In the genomic region with DNA sequence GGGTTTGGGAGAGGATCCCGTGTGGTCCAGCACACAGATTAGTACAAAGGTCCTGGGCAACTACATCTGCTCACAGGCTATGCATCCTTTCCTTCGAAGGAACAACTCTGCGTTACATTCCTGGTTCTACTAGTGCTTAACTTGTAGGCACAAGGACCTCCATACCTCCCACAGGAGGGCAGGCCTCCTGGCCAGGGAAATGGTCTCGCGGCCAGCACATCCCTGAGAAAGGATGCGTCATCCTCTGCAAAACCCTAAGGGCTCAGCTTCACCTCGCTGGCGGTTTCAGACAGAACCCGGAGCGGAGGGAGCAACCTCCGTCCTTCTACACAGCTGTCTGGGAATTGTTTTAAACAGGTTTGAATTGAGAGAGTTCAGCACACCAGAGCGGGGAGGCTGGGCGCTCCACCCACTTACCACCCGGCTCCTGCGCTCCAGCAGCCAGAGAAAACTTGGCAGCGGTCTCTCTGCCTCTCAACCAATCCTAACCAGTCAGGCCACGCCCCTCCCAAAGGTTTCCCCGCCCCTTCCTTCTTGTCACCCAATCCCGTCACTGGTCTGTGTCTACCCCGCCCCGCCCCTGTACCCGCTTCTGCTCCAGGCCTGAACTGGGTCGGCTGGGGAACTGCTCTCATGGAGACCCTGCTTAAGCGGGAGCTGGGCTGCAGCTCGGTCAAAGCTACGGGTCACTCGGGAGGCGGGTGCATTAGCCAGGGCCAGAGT, we compare ENCODE assay signal across 8 mouse cellular contexts. TPM values are rescaled to one million over a fixed set of nuclear protein-coding genes. Genes with fewer than 3 reads are reported as not detected.
DNase-seq lines count a peak whose midpoint lies in the region; ATAC-seq and TF ChIP-seq lines count a peak whose summit lies in the region.

A gene (plus strand): TSS at position 572 of the 723 bp plus-strand sequence.

- peak within 1 kb of the TSS; percentile 79 for H3K27ac ChIP-seq in embryonic facial prominence, embryonic 14.5 days (replicated peaks; ENCODE audit: low read depth, low read length)
- H3K27ac ChIP-seq in heart, adult 2 months: peak within 1 kb of the TSS; percentile 80
- H3K27ac ChIP-seq in limb, embryonic 13.5 days: peak within 1 kb of the TSS; percentile 86
- H3K27ac ChIP-seq in midbrain, embryonic 16.5 days (ENCODE audit: low read length): peak within 1 kb of the TSS; percentile 70; the same call in 1 of the 2 replicates

- H3K9ac ChIP-seq in embryonic facial prominence, embryonic 14.5 days (ENCODE audit: low read depth, low read length): peak within 1 kb of the TSS; percentile 75
- peak within 1 kb of the TSS; percentile 76 for H3K9ac ChIP-seq in heart, adult 2 months (ENCODE audit: low read depth, low read length)
- peak within 1 kb of the TSS; percentile 78 for H3K9ac ChIP-seq in limb, embryonic 13.5 days
- H3K9ac ChIP-seq in midbrain, embryonic 16.5 days (ENCODE audit: low read depth, low read length): peak within 1 kb of the TSS; percentile 76

- peak; percentile 27; the same call in 1 of the 2 replicates for TF ChIP-seq CTCF in heart, adult 2 months (IDR thresholded peaks at IDR 0.05)

- no peak for TF ChIP-seq EP300 in heart, adult 2 months (IDR thresholded peaks at IDR 0.05; ENCODE audit: insufficient read depth, low read depth, low read length)

- H3K27me3 ChIP-seq in embryonic facial prominence, embryonic 14.5 days (replicated peaks; ENCODE audit: control insufficient read depth, insufficient read depth, low read length): no peaks in the 10 kb centered on the region
- H3K27me3 ChIP-seq in heart, adult 2 months (ENCODE audit: control insufficient read depth, insufficient read depth, low read length): no peaks in the 10 kb centered on the region; the same call in 1 of the 2 replicates
- no peaks in the 10 kb centered on the region for H3K27me3 ChIP-seq in limb, embryonic 13.5 days
- H3K27me3 ChIP-seq in midbrain, embryonic 16.5 days (ENCODE audit: control insufficient read depth, insufficient read depth, low read depth, low read length): no peaks in the 10 kb centered on the region

- peak; percentile 85 for TF ChIP-seq POLR2A in heart, adult 2 months (IDR thresholded peaks at IDR 0.05; ENCODE audit: insufficient read depth, low read depth, low read length)

- peak; percentile 100 for DNase-seq in 3T3-L1 (ENCODE audit: low read depth, low spot score)
- peak; percentile 90 to 96 for DNase-seq in adrenal gland, postnatal 4 days (ENCODE audit: low spot score in 2 of 2)
- DNase-seq in embryonic facial prominence, embryonic 14.5 days (ENCODE audit: low spot score): peak; percentile 100
- DNase-seq in heart, adult 2 months: peak; percentile 98 to 99
- peak; percentile 100 for DNase-seq in kidney, adult 8-10 months
- DNase-seq in spleen, postnatal 10 days (ENCODE audit: low spot score in 2 of 2): peak; percentile 99 to 100

- H3K79me2 ChIP-seq in heart, adult 2 months (replicated peaks; ENCODE audit: control insufficient read depth, insufficient read depth, low read length): no peaks in the 10 kb centered on the region

- no peaks in the 10 kb centered on the region for H3K36me3 ChIP-seq in embryonic facial prominence, embryonic 14.5 days (ENCODE audit: control insufficient read depth, insufficient read depth, low read length)
- peaks cover 2% of the 10 kb centered on the region; the same call in 1 of the 2 replicates for H3K36me3 ChIP-seq in heart, adult 2 months (ENCODE audit: control insufficient read depth, insufficient read depth, low read length)
- 0 out of 2 replicates have a peak, but pooled peaks cover 3% of the 10 kb centered on the region for H3K36me3 ChIP-seq in limb, embryonic 13.5 days
- H3K36me3 ChIP-seq in midbrain, embryonic 16.5 days (ENCODE audit: control insufficient read depth, insufficient read depth, low read length): no peaks in the 10 kb centered on the region

- WGBS in embryonic facial prominence, embryonic 14.5 days: 1% methylated on average over 28 of the region's 28 CpGs
- WGBS in heart, adult 2 months: 2% methylated on average over 28 of the region's 28 CpGs
- 2% methylated on average over 28 of the region's 28 CpGs for WGBS in limb, embryonic 13.5 days
- under 1% methylated on average over 25 of the region's 28 CpGs for WGBS in midbrain, embryonic 16.5 days

- H3K9me3 ChIP-seq in embryonic facial prominence, embryonic 14.5 days (ENCODE audit: control insufficient read depth, low read length): no peaks in the 10 kb centered on the region
- no peaks in the 10 kb centered on the region for H3K9me3 ChIP-seq in limb, embryonic 13.5 days
- no peaks in the 10 kb centered on the region for H3K9me3 ChIP-seq in midbrain, embryonic 16.5 days (replicated peaks; ENCODE audit: control insufficient read depth, low read length, poor library complexity, severe bottlenecking)

- peak; percentile 99 for ATAC-seq in embryonic facial prominence, embryonic 14.5 days (ENCODE audit: low read depth)
- ATAC-seq in limb, embryonic 13.5 days (ENCODE audit: low FRiP score, low read depth): peak; percentile 100
- ATAC-seq in midbrain, embryonic 16.5 days: peak; percentile 99

- H3K4me2 ChIP-seq in embryonic facial prominence, embryonic 14.5 days (ENCODE audit: low read depth, low read length): peak within 1 kb of the TSS; percentile 82
- peak within 1 kb of the TSS; percentile 86 for H3K4me2 ChIP-seq in limb, embryonic 13.5 days (replicated peaks)
- H3K4me2 ChIP-seq in midbrain, embryonic 16.5 days (ENCODE audit: low read length): peak within 1 kb of the TSS; percentile 81

- intact Hi-C loops in heart, adult 2 months (cut with DNase I): loop anchor here (5.0 kb wide), 1 partner anchor 69 kb away; a partner anchor contains a TSS

- peaks cover 11% of the 10 kb centered on the region for H3K4me1 ChIP-seq in embryonic facial prominence, embryonic 14.5 days (ENCODE audit: control insufficient read depth, insufficient read depth, low read length)
- H3K4me1 ChIP-seq in heart, adult 2 months (ENCODE audit: control insufficient read depth, insufficient read depth, low read length): peaks cover 2% of the 10 kb centered on the region
- peaks cover 14% of the 10 kb centered on the region for H3K4me1 ChIP-seq in limb, embryonic 13.5 days
- H3K4me1 ChIP-seq in midbrain, embryonic 16.5 days (ENCODE audit: control insufficient read depth, insufficient read depth, low read length): peaks cover 12% of the 10 kb centered on the region

- peak within 1 kb of the TSS; percentile 84 for H3K4me3 ChIP-seq in embryonic facial prominence, embryonic 14.5 days (ENCODE audit: low read depth, low read length)
- peak within 1 kb of the TSS; percentile 91 for H3K4me3 ChIP-seq in heart, adult 2 months
- H3K4me3 ChIP-seq in limb, embryonic 13.5 days: peak within 1 kb of the TSS; percentile 73
- peak within 1 kb of the TSS; percentile 79 for H3K4me3 ChIP-seq in midbrain, embryonic 16.5 days (ENCODE audit: low read depth, low read length)

RNA-seq across cellular contexts. Expression of the gene that starts here (rescaled TPM):
- 10 to 100 TPM; 14.8 to 16.1 TPM for total RNA-seq in adrenal gland, postnatal 4 days (2021)
- 5.4 and 6.6 TPM in 2 replicates for polyA plus RNA-seq in embryonic facial prominence, embryonic 14.5 days (2014; fragmentation: Nextera tagmentation; extraction: Ambion mirVana)
- 1 to 10 TPM; 6.2 to 6.9 TPM for total RNA-seq in heart, adult 2 months (2021)
- polyA plus RNA-seq in heart, adult 2 months (2012; rRNA removed): 7.1 and 9.1 TPM in 2 replicates
- polyA plus RNA-seq in limb, embryonic 13.5 days (2015; fragmentation: Nextera tagmentation; extraction: Ambion mirVana): 11.0 and 11.8 TPM in 2 replicates
- polyA plus RNA-seq in midbrain, embryonic 16.5 days (2015; fragmentation: Nextera tagmentation; extraction: Ambion mirVana): 8.2 and 12.4 TPM in 2 replicates

Comparison
In these comparisons a context has a peak if more than half of its experiments do, and no peak if none do; other contexts are left out.
1. Peak in every context shown above with its lines: DNase-seq, ATAC-seq, H3K4me3 ChIP-seq and H3K27ac ChIP-seq.